Mouse (Mus musculus): Measurements from ENCODE around the gene Amotl2. TPM values are rescaled to one million over a fixed set of nuclear protein-coding genes. Genes with fewer than 3 reads are reported as not detected.

Amotl2 gene
- polyA plus RNA-seq, 1 experiment from 2014 or later = 66.0 TPM

DNA sequence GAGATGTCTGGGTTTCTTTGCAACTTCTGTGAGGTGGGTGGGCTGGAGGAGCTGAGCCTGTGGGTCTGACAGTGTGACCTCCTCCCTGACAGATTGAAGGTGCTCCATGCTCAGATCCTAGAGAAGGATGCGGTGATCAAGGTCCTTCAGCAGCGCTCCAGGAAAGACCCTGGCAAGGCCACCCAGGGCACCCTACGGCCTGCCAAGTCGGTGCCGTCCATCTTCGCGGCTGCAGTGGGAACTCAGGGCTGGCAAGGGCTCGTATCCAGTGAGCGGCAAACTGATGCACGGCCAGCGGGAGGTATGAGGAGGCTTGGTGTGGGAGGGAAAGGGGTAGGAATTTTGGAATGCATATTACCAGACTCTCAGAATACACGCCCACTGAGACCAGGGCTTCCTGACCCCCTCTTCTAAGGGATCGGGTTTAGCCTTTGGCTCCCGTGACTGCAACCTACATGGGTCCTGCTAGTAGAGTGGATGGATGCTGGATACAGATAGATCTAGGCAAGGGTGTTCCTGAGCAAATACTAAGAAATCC lies 13.5 kb downstream of the Amotl2 start:
- Histone ChIP-seq H3K9ac (no peak overlapping the region), H3K4me2 (no peak overlapping the region), H3K4me3 (no peak overlapping the region), H3K27ac (replicated peaks) (no peak overlapping the region), H3K36me3 (peaks cover 79% of the 10 kb centered on the region), H3K9me3 (no peaks in the 10 kb centered on the region), H3K4me1 (replicated peaks) (peaks cover 23% of the 10 kb centered on the region), H3K27me3 (no peaks in the 10 kb centered on the region)
- 86% methylated on average over 14 of the region's 14 CpGs for WGBS
- no peak for ATAC-seq (ENCODE audit: low FRiP score, low read depth)

DNA sequence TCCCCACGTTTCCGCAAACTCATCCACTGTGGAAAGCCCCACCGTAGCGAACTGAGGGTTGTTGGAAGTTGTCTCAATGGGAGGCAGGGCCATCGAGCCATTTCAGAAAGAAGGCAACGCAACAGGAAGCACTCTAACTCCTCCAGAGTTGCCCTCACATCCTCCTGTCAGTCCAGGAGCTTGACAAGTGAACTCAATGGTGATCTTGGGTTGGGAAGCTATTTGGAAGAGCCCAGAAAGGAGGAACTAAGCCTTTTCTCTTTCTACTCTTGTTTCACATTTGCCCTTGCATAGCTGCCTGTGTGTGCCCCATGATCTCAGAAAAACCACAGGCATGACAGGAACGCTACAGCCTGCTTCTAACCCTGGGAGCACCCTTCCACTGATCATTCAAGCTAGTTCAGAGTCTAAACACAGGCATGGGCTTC lies 14.6 kb downstream of the Amotl2 start:
- H3K27ac ChIP-seq (replicated peaks) = no peak overlapping the region
- ATAC-seq (ENCODE audit: low FRiP score, low read depth) = no peak
- peaks cover 12% of the 10 kb centered on the region for H3K4me1 ChIP-seq (replicated peaks)
- H3K4me3 ChIP-seq = no peak overlapping the region
- H3K9me3 ChIP-seq = no peaks in the 10 kb centered on the region
- H3K9ac ChIP-seq = no peak overlapping the region
- no peak overlapping the region for H3K4me2 ChIP-seq
- H3K36me3 ChIP-seq = peaks cover 71% of the 10 kb centered on the region
- no peaks in the 10 kb centered on the region for H3K27me3 ChIP-seq
- 81% methylated on average over 7 of the region's 7 CpGs for WGBS

DNA sequence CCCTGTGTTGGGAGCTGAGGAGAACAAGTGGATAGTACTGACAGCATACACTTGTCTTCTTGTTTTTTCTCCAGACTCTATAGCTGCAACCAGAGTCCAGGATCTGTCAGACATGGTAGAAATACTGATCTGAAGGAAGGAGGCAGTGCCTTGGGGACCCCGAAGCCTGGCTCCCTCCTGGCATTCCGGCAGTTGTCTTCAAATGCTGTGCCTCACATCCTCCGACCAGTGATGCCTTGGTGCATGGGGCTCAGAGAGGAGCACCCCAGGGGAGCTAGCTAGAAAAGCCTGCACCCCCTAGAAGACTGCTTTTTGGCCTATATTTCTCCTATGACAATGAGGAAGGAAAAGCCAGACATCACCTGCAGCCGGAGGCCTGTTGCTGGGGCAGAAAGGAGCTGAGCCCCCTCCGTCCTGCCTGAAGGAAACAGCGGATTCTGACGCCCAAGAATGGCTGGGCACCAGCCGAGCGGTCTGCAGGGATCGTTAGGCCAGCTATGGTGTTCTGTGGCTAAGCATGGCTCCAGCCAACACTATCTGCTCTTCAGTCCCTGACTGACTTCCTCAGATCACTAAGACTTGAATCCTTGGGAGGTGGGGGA lies 15.2 kb downstream of the Amotl2 start:
- Histone ChIP-seq H3K4me3 (no peak overlapping the region), H3K9ac (no peak overlapping the region), H3K27me3 (no peaks in the 10 kb centered on the region), H3K36me3 (peaks cover 71% of the 10 kb centered on the region), H3K27ac (replicated peaks) (no peak overlapping the region), H3K9me3 (no peaks in the 10 kb centered on the region), H3K4me2 (no peak overlapping the region), H3K4me1 (replicated peaks) (peaks cover 5% of the 10 kb centered on the region)
- WGBS = 83% methylated on average over 10 of the region's 10 CpGs
- no peak for ATAC-seq (ENCODE audit: low FRiP score, low read depth)

DNA sequence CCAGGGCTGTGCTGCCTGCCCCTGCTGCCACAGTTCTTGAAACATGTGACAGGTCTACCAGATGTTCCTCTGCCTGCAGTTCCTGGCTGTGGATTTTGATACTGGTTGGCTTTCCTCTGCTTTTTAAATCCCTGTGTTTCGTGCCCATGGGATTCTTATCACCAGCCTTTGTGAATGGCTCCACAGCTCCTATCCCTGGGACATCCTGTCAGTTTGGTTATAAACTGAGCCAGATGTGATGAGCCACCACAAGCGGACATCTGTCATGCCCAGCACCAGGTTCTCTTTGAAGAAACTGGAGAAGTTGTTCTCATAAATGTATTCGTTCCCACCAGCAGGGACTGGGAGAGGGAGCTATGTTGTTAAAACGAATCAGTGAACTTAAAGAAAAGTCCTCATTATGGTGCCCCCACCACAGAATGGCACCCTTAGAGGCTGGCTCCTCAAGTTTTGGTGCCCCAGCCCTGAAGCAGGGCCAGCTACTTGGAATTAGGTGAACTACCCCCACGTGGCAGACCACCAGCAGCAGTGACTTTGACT lies 15.9 kb downstream of the Amotl2 start:
- Histone ChIP-seq H3K9ac (no peak overlapping the region), H3K27ac (replicated peaks) (no peak overlapping the region), H3K27me3 (no peaks in the 10 kb centered on the region), H3K9me3 (no peaks in the 10 kb centered on the region), H3K4me1 (replicated peaks) (no peaks in the 10 kb centered on the region; the same call in 1 of the 2 replicates), H3K4me3 (no peak overlapping the region), H3K4me2 (no peak overlapping the region), H3K36me3 (peaks cover 64% of the 10 kb centered on the region)
- no peak for ATAC-seq (ENCODE audit: low FRiP score, low read depth)
- 75% methylated on average over 5 of the region's 5 CpGs for WGBS

DNA sequence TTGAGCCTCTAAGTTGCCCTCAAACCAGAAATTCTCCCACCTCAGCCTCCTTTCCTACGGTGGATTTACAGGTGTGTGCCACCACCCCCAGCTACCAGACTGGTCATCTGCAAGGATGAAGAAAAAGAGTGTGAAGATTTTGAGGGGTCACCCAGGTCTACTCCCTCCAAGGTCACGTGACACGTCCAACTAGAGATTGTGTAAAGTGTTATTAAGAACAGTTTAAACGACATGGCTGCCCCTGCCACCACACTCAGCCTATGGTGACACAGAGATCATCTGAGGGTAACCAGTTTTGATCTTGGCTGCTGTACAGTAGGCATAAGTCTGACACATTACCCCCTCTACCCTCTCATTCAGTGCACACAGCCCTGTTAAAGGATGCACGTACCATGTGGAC lies 17.0 kb downstream of the Amotl2 start:
- 92% methylated on average over 5 of the region's 5 CpGs for WGBS
- Histone ChIP-seq H3K36me3 (peaks cover 53% of the 10 kb centered on the region), H3K27ac (replicated peaks) (no peak overlapping the region), H3K27me3 (no peaks in the 10 kb centered on the region), H3K9ac (no peak overlapping the region), H3K4me2 (no peak overlapping the region), H3K4me1 (replicated peaks) (no peaks in the 10 kb centered on the region; the same call in 1 of the 2 replicates), H3K4me3 (no peak overlapping the region), H3K9me3 (no peaks in the 10 kb centered on the region)
- ATAC-seq (ENCODE audit: low FRiP score, low read depth) = no peak

DNA sequence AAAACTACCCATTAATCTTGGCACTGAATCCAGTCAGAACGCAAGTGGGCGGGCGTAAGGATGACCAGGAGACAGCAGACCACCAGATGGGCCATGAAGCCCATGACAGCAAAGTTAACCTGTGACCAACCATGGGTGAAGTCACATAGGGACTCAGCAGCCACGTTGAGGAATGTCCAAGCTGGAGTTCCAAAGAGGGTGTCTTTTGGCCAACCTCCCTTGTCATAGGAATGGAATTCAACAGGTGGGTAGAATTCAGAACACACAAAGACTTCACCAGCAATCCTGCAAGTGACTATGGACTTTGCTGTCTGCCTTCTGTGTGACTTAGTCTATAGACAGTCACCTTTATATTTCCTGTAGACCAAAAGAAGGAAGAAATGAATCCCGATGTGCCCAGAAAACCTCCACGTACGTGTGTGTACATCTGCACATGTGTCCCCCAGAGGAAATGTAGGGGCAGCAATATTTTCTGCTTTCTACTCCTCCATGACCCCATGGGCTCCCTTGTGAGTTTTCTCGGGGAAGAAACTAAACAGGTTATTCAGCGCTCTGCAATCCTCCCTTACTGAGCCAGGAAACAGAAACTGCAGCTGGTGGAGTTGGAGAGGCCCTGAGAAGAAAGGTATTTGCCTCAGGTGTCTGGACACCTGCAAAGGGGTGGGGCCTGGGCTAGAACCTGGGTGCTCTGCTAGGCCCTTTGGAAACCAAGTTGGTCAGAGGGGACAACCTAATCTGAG lies 17.7 kb downstream of the Amotl2 start:
- ATAC-seq (ENCODE audit: low FRiP score, low read depth) = no peak
- WGBS = 78% methylated on average over 9 of the region's 9 CpGs
- Histone ChIP-seq H3K4me1 (replicated peaks) (no peaks in the 10 kb centered on the region; the same call in 1 of the 2 replicates), H3K9ac (no peak overlapping the region), H3K27ac (replicated peaks) (no peak overlapping the region), H3K27me3 (no peaks in the 10 kb centered on the region), H3K9me3 (no peaks in the 10 kb centered on the region), H3K4me3 (no peak overlapping the region), H3K4me2 (no peak overlapping the region), H3K36me3 (peaks cover 46% of the 10 kb centered on the region)

DNA sequence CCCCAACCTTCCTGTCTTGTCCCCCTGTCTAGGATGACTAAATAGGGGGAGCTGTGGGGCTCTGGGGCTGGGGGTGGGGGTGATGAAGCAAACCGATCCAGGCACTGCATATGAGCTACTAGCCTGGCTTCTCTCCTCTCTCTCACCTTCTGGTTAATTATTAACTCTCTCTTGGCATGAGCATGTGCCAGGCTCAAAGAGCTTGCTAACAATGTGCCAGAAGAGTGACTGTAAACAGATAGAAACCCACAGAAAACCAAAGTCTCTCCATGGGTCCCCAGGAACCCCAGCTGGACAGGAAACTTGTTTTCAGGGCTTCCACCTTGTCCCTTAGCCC lies 18.2 kb downstream of the Amotl2 start:
- Histone ChIP-seq H3K9me3 (no peaks in the 10 kb centered on the region), H3K36me3 (peaks cover 41% of the 10 kb centered on the region), H3K4me3 (no peak overlapping the region), H3K4me1 (replicated peaks) (no peaks in the 10 kb centered on the region; the same call in 1 of the 2 replicates), H3K4me2 (no peak overlapping the region), H3K9ac (no peak overlapping the region), H3K27ac (replicated peaks) (no peak overlapping the region), H3K27me3 (no peaks in the 10 kb centered on the region)
- WGBS = 58% methylated on average over 1 of the region's 1 CpGs
- no peak for ATAC-seq (ENCODE audit: low FRiP score, low read depth)

DNA sequence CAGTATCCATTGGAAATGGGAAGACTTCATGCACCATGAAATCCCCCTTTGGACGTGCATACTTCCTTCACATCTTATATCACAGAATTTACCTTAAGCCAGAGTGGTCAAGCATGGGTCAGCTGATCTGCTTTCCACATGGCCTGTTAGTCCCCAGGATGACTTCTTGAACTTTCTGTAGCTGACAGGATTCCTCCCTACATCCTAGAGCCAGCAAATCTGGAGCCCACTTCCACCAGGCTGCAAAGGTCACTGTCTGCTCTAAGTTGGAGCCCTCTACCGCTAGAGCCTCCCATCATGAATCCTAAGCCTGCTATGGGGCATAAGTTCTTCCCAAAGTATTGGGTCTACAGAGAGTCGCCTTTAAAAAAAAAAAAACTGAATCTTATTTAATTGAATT lies 18.8 kb downstream of the Amotl2 start:
- Histone ChIP-seq H3K9me3 (no peaks in the 10 kb centered on the region), H3K4me1 (replicated peaks) (no peaks in the 10 kb centered on the region; the same call in 1 of the 2 replicates), H3K27me3 (no peaks in the 10 kb centered on the region), H3K4me3 (no peak overlapping the region), H3K9ac (no peak overlapping the region), H3K36me3 (peaks cover 36% of the 10 kb centered on the region), H3K27ac (replicated peaks) (no peak overlapping the region), H3K4me2 (no peak overlapping the region)
- no peak for ATAC-seq (ENCODE audit: low FRiP score, low read depth)
- WGBS = 91% methylated on average over 3 of the region's 3 CpGs

DNA sequence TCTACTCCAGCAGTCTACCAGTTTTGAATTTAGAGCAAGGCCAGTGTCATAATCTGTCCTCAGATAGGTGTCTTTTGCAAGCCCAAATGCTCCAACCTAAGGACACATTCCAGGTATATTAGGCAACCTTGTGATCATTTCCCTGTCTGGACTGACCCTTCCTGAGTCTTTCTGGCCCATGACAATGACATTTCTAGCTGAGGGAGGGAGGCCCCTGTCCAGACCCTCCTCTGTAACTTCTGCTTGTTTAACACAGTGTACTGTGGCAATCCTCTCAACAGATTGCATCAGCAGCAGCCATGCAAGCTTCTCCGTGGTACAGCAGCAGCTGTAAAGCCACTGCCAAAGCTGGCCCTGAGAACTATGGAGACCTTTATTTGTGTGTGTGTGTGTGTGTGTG lies 19.5 kb downstream of the Amotl2 start:
- ATAC-seq (ENCODE audit: low FRiP score, low read depth) = no peak
- Histone ChIP-seq H3K9me3 (no peaks in the 10 kb centered on the region), H3K27ac (replicated peaks) (no peak overlapping the region), H3K27me3 (no peaks in the 10 kb centered on the region), H3K4me3 (no peak overlapping the region), H3K4me1 (replicated peaks) (no peaks in the 10 kb centered on the region; the same call in 1 of the 2 replicates), H3K4me2 (no peak overlapping the region), H3K36me3 (peaks cover 28% of the 10 kb centered on the region), H3K9ac (no peak overlapping the region)
- 68% methylated on average over 1 of the region's 1 CpGs for WGBS

DNA sequence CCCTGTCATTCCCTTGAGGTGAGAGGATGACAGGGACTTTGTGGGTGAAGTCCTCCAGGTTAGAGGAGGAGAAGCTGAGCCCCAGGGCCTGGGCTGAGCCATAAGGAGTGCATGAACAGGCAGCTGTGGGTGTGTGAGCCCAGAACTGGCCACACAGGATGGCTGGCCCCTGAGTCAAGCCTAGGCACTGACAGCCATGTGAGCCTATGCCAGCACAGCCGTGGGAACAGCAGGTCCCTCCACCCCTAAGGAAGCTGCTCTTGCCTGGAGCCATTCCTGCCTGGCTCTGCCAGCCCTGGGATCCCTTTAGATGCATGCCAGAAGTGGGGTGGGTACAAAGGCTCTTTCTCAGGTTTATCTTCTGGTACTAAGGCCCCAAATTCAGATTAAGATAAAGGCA lies 20.9 kb downstream of the Amotl2 start:
- ATAC-seq (ENCODE audit: low FRiP score, low read depth) = no peak
- Histone ChIP-seq H3K4me1 (replicated peaks) (no peaks in the 10 kb centered on the region), H3K36me3 (peaks cover 14% of the 10 kb centered on the region), H3K9ac (no peak overlapping the region), H3K4me3 (no peak overlapping the region), H3K4me2 (no peak overlapping the region), H3K27me3 (no peaks in the 10 kb centered on the region), H3K9me3 (no peaks in the 10 kb centered on the region), H3K27ac (replicated peaks) (no peak overlapping the region)
- 40% methylated on average over 1 of the region's 1 CpGs for WGBS

DNA sequence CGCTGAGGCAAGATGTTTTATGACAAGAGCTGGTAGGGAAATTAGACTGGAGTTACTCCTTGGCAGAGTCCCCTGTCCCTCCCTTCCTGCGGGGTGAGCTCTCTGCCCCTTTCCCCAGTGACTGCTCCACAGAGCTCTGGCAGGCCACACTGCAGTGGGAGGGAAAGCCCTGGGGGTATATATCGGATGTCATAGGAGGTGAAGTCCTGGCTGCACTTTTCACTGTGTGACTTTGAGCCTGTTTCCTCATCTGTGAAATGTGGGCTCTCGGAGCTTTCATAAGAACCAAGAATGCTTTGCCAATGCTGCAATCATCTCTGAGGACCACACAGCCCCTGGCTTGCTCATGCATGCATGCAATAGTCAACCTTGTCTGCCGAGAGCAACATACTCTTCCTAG lies 30.3 kb downstream of the Amotl2 start:
- 78% methylated on average over 5 of the region's 5 CpGs for WGBS

DNA sequence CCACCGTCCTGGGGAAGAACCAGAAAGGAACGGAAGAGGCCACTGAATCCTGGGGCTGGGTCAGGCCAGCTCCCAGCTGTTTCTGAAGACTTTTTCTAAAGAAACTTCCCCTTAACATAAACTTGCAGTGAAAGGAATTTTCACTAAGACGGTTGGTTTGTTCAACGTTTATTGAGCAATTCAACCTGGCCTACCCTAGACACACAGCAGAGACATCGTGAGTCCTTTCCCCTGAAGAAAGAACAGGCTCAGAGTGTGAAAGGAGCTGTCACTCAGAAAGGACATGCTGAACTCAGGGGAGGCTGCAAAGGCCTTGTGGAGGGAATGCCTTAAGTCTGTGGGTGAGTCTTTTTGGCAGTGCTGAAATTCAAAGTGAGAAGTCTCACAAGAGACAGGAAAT lies 31.4 kb downstream of the Amotl2 start:
- Histone ChIP-seq H3K9me3 (no peaks in the 10 kb centered on the region), H3K4me2 (no peak overlapping the region), H3K4me1 (replicated peaks) (no peaks in the 10 kb centered on the region), H3K9ac (no peak overlapping the region), H3K4me3 (no peak overlapping the region), H3K36me3 (no peaks in the 10 kb centered on the region), H3K27me3 (no peaks in the 10 kb centered on the region), H3K27ac (replicated peaks) (no peak overlapping the region)
- WGBS = 60% methylated on average over 5 of the region's 5 CpGs
- no peak for ATAC-seq (ENCODE audit: low FRiP score, low read depth)

More for the DNA sequence above, 30.3 kb downstream of the Amotl2 start:
- Histone ChIP-seq H3K27ac (replicated peaks) (no peak overlapping the region), H3K4me1 (replicated peaks) (no peaks in the 10 kb centered on the region), H3K9me3 (no peaks in the 10 kb centered on the region), H3K9ac (no peak overlapping the region), H3K4me3 (no peak overlapping the region), H3K36me3 (no peaks in the 10 kb centered on the region), H3K27me3 (no peaks in the 10 kb centered on the region), H3K4me2 (no peak overlapping the region)
- ATAC-seq (ENCODE audit: low FRiP score, low read depth) = no peak
